8 mouse cellular contexts compared by ENCODE assay signal in genomic region chr6:97759301-97759700, GRCm38 (mm10). TPM values are rescaled to one million over a fixed set of nuclear protein-coding genes. Genes with fewer than 3 reads are reported as not detected.
DNase-seq lines count a peak whose midpoint lies in the region; ATAC-seq lines count a peak whose summit lies in the region.

No protein-coding gene starts in this region.

- intact Hi-C loops in heart, postnatal 36 days (cut with DNase I), result no loop called here
- intact Hi-C loops in left cerebral cortex, postnatal 10 days (cut with DNase I), result no loop called here

- peak; percentile 64; the same call in 1 of the 2 replicates for ATAC-seq in monocyte, adult 5-6 weeks (replicated peaks; ENCODE audit: insufficient number of reproducible peaks, low FRiP score, low TSS enrichment, poor library complexity, severe bottlenecking)

- DNase-seq in layer of hippocampus, adult 11-12 months (ENCODE audit: low spot score), result peak; percentile 71
- DNase-seq in layer of hippocampus, adult 9-10 months (ENCODE audit: low spot score), result no peak
- peak; percentile 76 for DNase-seq in NIH3T3 (ENCODE audit: low read depth)
- DNase-seq in cerebellum, postnatal 14 days, result peak; percentile 69 to 73
- peak; percentile 53 to 69 for DNase-seq in heart, postnatal 36 days
- peak; percentile 9 to 68 for DNase-seq in left cerebral cortex, postnatal 10 days (ENCODE audit: extremely low spot score in 1 of 2, low spot score in 2 of 2)
- peak; percentile 51 for DNase-seq in thymus, postnatal 14 days

RNA-seq across cellular contexts. Expression of gene Mitf, which starts 47.6 kb away (rescaled TPM):
- 10 to 100 TPM; 52.0 to 60.2 TPM for total RNA-seq in heart, postnatal 36 days (2021)
- 1 to 10 TPM; 3.2 to 3.6 TPM for total RNA-seq in left cerebral cortex, postnatal 10 days (2021)
- total RNA-seq in monocyte, adult 5-6 weeks (2017), result 1.9 to 6.8 TPM (median 2.4 TPM) in 3 replicates
